Mouse (Mus musculus) c-Kit-positive CD71-positive TER-119-negative erythroid progenitor cells, embryonic 14.5 days (primary cell): ENCODE results near the gene Fam20a.

ENCODE experiments used
- DNase-seq: peaks from one replicate; pipeline ENCODE4 v3.0.0-alpha.2; 2013; ENCODE audit warnings: low read depth

Fam20a gene

GRCm38 (mm10) chr11:109721781-109722446 lies at the start of gene Fam20a:
Gene Fam20a (minus strand): TSS chr11:109722279.
- DNase-seq, result no peak

DNA sequence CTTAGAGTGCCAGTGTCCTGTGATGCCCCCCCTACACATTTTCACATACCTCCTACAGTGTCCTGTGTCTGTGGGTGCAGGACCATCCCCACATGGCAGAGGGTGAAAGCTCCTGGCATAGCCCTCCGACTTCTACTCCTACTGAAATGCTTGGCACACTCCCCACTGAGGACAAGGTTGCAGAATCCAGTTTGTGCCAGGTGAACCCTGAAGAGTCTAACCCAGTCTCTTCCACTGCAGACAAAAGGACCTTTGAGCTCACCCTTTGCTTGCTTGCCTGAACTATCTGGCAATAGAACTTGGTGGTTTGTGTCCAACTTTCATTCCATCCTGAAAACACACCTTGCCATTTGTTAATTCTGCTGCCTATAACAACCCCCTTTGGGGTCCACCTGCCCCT lies 49.3 kb upstream of the Fam20a start:
- no peak for DNase-seq

DNA sequence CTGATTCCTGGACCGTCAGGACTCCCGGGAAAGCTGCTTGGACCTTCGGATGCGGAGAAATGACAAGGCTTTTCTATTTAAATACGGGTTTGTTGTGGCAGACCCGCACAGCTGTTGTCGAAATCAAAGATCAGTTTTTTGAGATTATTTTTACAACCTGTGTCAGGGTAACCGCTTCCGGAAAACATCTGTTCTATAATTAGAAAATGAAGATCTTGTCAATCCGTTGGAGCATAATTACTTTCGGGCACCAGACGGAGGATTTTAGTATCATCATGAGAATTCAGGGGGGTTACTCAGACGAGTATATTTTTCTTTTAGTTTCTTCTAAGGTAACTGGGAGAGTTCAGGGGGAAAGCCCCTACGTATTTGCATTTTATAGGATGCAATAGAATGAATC lies 48.1 kb upstream of the Fam20a start:
- DNase-seq, result no peak

- no peak for DNase-seq
Measured at GRCm38 (mm10) chr11:109769091-109769490, 47.0 kb upstream of the Fam20a start.

- no peak for DNase-seq
Measured at GRCm38 (mm10) chr11:109760063-109760462, 38.0 kb upstream of the Fam20a start.

GRCm38 (mm10) chr11:109758616-109759215 lies 36.6 kb upstream of the Fam20a start:
- DNase-seq, result no peak

GRCm38 (mm10) chr11:109754105-109754602 lies 32.1 kb upstream of the Fam20a start:
- DNase-seq, result no peak

GRCm38 (mm10) chr11:109751636-109752603 lies 29.8 kb upstream of the Fam20a start:
- DNase-seq, result no peak

- DNase-seq, result no peak
Measured at GRCm38 (mm10) chr11:109745210-109745609, 23.1 kb upstream of the Fam20a start.

GRCm38 (mm10) chr11:109737967-109738366 lies 15.9 kb upstream of the Fam20a start:
- DNase-seq, result no peak

DNA sequence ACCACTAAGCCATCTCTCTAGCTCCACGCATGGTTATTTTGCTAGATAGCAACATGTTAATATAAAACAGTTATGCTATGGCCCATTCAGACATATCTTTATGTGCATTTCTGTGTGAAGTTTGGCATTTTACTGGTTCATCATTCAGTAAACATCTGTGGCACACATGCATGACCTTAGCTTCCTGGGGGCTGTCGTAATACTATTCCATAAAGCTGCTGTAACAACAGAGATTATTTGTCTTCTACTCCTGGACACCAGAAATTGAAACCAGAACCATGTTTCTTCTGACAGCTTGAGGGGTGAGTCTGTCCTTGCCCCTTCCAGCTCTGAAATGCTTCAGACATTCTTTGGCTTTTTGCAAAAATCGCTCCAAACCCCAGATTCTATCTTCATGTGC lies 14.3 kb upstream of the Fam20a start:
- DNase-seq, result no peak

DNA sequence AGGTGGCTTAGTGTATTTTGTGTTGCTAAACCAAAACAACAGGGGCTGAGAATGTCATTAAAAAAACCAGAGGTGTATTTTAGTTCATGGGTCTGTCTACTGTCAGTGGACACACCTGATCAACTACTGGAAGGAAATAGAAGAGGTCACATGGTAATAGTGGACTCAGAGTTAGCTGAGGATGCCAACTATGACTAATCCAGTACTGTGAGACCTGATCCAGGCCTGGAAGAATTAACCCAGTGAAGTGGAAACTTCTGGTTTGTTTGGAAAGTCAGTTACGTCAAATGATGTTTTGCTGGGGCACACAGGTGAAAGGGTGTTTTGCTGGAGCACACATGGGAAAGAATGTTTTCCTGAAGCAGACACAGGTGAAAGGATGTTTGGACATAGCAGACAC lies 12.3 kb upstream of the Fam20a start:
- DNase-seq, result no peak

GRCm38 (mm10) chr11:109732726-109733438 lies 10.8 kb upstream of the Fam20a start:
- DNase-seq, result no peak

DNA sequence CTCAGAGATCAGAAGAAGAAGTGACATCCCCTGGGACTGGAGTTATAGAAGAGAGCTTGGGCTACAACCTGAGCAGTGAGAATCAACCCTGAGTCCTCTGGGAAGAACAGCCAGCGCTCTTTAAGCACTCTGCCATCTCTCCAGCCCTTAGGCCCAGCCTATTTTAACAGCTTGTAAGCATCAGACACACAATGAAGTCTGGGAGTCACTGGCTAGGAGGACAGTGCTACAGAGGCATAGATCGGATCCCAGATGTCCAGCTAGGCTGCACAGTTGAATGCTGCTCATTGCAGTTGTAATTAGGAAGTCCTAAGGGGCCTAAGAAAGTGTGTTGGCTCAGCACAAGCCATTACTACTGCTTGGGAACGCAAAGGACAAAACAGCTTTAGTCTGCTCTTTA lies 6.3 kb upstream of the Fam20a start:
- no peak for DNase-seq

DNA sequence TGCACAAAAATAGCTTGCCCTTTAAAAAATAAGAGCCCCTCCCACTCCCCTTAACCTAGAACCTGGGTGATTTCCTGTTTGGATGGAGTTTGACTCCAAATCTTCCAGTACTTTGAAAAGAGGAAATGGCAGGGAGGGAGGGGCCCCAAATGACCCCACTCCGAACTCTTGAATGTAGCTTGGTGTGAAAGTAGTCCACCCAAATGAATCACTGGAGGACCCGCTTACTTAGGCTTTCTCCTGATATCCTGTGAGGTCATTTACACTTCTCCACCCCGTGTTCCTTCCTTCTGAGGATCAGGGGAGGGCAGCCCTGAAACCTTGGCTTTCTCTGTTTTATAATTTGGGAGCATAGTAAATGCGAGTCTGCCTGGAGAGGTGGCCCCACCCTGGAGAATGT lies 632 bp upstream of the Fam20a start:
- DNase-seq, result no peak

DNA sequence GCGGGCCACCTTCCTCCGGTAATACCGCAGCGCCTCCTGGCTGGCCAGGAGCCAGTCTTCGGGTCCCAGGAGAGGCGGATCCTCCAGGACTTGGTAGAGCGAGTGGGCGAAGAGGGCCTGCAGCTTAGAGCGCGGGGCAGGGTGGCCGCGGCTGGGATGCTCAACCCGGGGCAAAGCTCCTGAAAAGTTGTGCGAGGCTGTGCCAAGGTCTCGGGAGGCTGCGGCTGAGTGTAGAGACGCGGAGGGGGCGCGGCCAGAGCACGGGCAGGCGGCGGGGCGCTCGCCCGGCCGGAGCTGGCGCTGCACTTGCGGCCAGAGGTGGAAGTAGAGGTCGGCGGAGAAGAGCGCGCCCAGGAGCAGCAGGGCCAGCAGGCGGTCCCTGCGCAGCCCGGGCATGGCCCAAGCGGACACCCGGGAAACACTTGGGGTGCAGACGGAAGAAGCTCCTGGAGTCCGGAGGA lies 729 bp downstream of the Fam20a start:
- DNase-seq, result no peak

DNA sequence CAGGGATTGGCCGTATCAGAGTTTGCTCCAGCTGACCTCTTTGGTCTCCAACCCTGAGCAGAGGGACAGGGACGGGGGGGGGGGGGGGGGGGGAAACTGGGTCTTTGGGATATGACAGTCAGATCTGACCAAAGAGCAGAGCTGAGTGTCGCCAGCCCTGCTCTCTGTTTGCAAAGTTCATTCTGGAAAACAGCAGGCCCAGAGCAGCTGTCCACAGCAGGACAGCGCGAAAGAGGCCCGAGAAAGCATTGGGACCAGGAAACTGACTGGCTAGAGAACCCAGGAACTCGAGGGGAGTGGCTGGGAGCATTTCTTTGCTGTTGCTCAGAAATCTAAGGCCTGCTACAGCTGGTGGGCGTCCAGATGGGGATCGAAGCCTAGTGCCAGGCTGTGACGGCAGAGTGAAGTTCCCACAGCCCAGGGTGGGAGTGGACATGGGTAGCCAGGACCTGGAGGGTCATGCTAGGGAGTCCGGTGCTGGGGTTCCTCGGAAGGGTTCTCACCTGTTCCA lies 1.2 kb downstream of the Fam20a start:
- DNase-seq, result no peak

DNA sequence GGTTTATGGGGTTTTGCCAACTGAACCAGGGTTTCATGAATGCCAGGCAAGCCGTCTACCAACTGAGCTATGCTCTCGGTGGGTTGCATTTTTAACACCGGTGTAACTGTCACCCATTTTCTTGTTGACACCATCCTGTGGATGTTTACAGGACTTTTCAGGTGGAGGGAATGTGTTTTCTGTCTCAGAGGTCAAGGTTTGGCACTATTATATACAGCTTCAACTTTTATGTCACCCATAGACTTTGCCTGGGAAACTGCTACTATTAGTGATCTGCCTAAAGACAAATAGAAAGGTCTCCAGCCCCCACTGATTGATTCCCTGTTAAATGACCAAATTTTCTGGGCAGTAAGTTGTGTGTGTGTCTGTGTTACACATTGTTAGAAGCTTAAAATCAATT lies 2.7 kb downstream of the Fam20a start:
- no peak for DNase-seq

DNA sequence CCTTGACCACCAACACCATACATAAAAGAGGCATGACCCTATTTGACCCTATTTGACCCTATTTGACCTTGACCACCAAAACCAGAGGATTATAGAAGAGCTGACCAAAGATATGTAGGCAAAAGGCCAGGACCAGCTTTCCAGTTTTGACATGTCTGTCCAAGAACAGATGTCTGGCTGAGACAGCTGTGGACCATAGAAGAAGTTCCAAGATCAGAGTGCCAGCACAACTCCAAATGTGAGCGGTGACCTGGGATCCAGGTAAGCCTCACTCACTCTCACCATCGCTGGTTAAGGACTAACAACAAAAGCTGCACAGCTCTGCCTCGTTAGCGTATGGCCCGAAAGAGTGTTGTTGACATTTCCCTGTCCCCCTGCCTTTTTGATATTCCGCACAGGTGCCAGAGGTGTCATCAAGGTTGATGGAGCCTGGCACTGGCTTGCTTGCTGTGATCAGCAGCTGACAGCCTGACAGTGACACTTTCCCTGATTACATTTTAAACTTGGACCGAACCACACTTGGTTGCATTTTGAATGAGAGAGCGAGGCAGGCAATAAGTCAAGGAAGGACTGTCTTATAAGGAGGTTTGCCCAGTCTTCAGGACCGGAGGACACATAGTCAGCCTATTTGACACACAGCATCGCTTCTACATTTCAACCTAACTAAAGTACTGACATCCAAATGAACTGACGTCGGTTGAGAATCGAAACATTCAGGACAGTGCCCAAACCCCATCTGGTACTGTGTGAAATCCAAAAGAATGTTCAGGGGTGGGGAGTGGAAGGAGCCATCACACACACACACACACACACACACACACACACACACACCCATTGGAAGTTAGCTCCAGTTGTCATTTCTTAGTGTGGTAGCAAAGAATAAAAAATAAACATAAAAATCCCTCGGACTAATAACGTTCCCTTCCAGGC lies 3.8 kb downstream of the Fam20a start:
- DNase-seq, result no peak

DNA sequence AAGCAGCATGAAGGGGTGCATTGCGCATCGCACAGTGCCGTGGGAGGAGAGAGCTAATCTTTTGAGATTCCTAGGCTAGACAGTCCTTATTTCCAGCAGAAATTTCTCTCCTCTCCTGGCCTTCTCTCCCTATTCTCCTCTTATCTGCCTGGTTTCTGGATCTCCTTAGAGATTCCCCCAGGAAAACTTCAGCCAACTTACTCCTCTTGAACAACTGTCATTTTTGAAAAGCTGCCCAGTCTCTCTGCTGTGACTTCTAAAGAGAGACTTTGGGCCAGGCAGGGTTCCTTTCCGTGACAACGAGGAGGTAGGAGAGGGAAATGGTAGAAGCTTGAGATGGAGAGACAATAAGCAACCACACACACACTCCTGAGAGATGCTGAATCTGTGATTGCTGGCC lies 4.6 kb downstream of the Fam20a start:
- no peak for DNase-seq

DNA sequence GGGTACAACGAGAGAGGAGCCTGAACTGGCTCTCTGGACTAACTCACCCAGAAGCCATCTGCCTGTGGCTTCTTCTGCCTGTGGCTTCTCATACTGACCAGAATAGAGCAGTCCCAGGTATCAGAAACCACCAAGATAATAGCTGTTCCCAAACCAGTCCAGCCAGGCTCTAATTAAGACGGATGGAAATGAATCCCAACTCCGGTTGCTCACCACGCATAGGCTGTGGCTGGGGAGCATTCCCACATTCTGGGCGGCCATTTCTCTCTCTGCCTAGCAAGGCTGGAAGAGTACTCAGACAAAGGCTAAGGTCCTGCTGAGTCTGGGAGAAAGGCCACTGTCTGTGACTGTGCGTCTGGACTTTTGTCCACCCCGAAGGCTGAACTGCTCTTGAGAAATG lies 5.1 kb downstream of the Fam20a start:
- no peak for DNase-seq
